Mouse (Mus musculus): ENCODE results near the gene Gsto2. TPM values are rescaled to one million over a fixed set of nuclear protein-coding genes. Genes with fewer than 3 reads are reported as not detected.

The Gsto2 gene
- polyA plus RNA-seq (2012; rRNA removed): 270 and 284 TPM in 2 replicates

GRCm38 (mm10) chr19:47865353-47865947 lies at the start of gene Gsto2:
Gsto2 (plus strand) TSS chr19:47865534.
- TF ChIP-seq POLR2A (IDR thresholded peaks at IDR 0.05; ENCODE audit: control insufficient read depth, low read depth, low read length) (peak; percentile 74), CTCF (IDR thresholded peaks at IDR 0.05; ENCODE audit: control insufficient read depth, insufficient read depth, insufficient replicate concordance, low read depth, low read length) (no peak)
- H3K36me3 ChIP-seq (ENCODE audit: control insufficient read depth, insufficient read depth, low read length): no peaks in the 10 kb centered on the region; the same call in 1 of the 2 replicates

DNA sequence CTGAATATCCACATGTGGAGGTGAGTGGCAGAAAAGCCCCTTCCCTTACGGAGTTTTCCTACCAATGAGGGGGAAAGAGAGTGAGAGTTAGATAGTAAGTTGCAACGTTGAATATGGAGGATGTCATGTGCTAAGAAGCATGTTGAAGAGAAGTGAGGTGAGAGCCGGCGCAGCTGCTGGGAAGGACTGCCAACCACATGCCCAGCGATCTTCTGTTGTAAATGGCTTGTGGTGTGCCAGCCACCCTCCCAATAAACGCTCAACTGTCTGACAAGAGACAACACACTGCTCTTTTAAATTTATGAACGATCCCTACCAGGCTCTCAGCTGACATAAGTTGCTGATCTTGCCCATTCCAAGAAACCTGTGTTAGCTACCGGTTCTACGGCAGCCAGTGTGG lies 47.6 kb upstream of the Gsto2 start:
- Histone ChIP-seq H3K4me3 (ENCODE audit: control insufficient read depth, low read depth, low read length) (no peak overlapping the region), H3K27me3 (ENCODE audit: control insufficient read depth, insufficient read depth, low read length) (no peaks in the 10 kb centered on the region), H3K4me1 (ENCODE audit: control insufficient read depth, insufficient read depth, low read length) (peaks cover 12% of the 10 kb centered on the region), H3K27ac (ENCODE audit: control insufficient read depth, insufficient read depth, low read depth, low read length) (no peak overlapping the region), H3K36me3 (ENCODE audit: control insufficient read depth, insufficient read depth, low read length) (no peaks in the 10 kb centered on the region)
- TF ChIP-seq CTCF (IDR thresholded peaks at IDR 0.05; ENCODE audit: control insufficient read depth, insufficient read depth, insufficient replicate concordance, low read depth, low read length) (no peak), POLR2A (IDR thresholded peaks at IDR 0.05; ENCODE audit: control insufficient read depth, low read depth, low read length) (no peak)

More at GRCm38 (mm10) chr19:47865353-47865947, at the start of gene Gsto2:
- Histone ChIP-seq H3K4me1 (ENCODE audit: control insufficient read depth, insufficient read depth, low read length) (no peaks in the 10 kb centered on the region), H3K27ac (ENCODE audit: control insufficient read depth, insufficient read depth, low read depth, low read length) (peak within 1 kb of the TSS; percentile 97), H3K4me3 (ENCODE audit: control insufficient read depth, low read depth, low read length) (peak within 1 kb of the TSS; percentile 96), H3K27me3 (ENCODE audit: control insufficient read depth, insufficient read depth, low read length) (no peaks in the 10 kb centered on the region)

- H3K27me3 ChIP-seq (ENCODE audit: control insufficient read depth, insufficient read depth, low read length): no peaks in the 10 kb centered on the region
- TF ChIP-seq POLR2A (IDR thresholded peaks at IDR 0.05; ENCODE audit: control insufficient read depth, low read depth, low read length) (no peak), CTCF (IDR thresholded peaks at IDR 0.05; ENCODE audit: control insufficient read depth, insufficient read depth, insufficient replicate concordance, low read depth, low read length) (peak; percentile 68; the same call in 1 of the 2 replicates)
- H3K36me3 ChIP-seq (ENCODE audit: control insufficient read depth, insufficient read depth, low read length): no peaks in the 10 kb centered on the region
- H3K27ac ChIP-seq (ENCODE audit: control insufficient read depth, insufficient read depth, low read depth, low read length): no peak overlapping the region
- H3K4me1 ChIP-seq (ENCODE audit: control insufficient read depth, insufficient read depth, low read length): peaks cover 4% of the 10 kb centered on the region; the same call in 1 of the 2 replicates
- H3K4me3 ChIP-seq (ENCODE audit: control insufficient read depth, low read depth, low read length): no peak overlapping the region
Measured at GRCm38 (mm10) chr19:47820832-47821493, 44.4 kb upstream of the Gsto2 start.

- no peaks in the 10 kb centered on the region for H3K36me3 ChIP-seq (ENCODE audit: control insufficient read depth, insufficient read depth, low read length)
- H3K4me3 ChIP-seq (ENCODE audit: control insufficient read depth, low read depth, low read length): no peak overlapping the region
- TF ChIP-seq CTCF (IDR thresholded peaks at IDR 0.05; ENCODE audit: control insufficient read depth, insufficient read depth, insufficient replicate concordance, low read depth, low read length): no peak
- TF ChIP-seq POLR2A (IDR thresholded peaks at IDR 0.05; ENCODE audit: control insufficient read depth, low read depth, low read length): no peak
- no peaks in the 10 kb centered on the region for H3K27me3 ChIP-seq (ENCODE audit: control insufficient read depth, insufficient read depth, low read length)
- no peak overlapping the region for H3K27ac ChIP-seq (ENCODE audit: control insufficient read depth, insufficient read depth, low read depth, low read length)
- peaks cover 2% of the 10 kb centered on the region; the same call in 1 of the 2 replicates for H3K4me1 ChIP-seq (ENCODE audit: control insufficient read depth, insufficient read depth, low read length)
Measured at GRCm38 (mm10) chr19:47821494-47821872, 43.9 kb upstream of the Gsto2 start.

- Histone ChIP-seq H3K4me1 (ENCODE audit: control insufficient read depth, insufficient read depth, low read length) (peaks cover 2% of the 10 kb centered on the region; the same call in 1 of the 2 replicates), H3K27ac (ENCODE audit: control insufficient read depth, insufficient read depth, low read depth, low read length) (no peak overlapping the region), H3K4me3 (ENCODE audit: control insufficient read depth, low read depth, low read length) (no peak overlapping the region), H3K27me3 (ENCODE audit: control insufficient read depth, insufficient read depth, low read length) (no peaks in the 10 kb centered on the region), H3K36me3 (ENCODE audit: control insufficient read depth, insufficient read depth, low read length) (no peaks in the 10 kb centered on the region)
- TF ChIP-seq CTCF (IDR thresholded peaks at IDR 0.05; ENCODE audit: control insufficient read depth, insufficient read depth, insufficient replicate concordance, low read depth, low read length): no peak
- TF ChIP-seq POLR2A (IDR thresholded peaks at IDR 0.05; ENCODE audit: control insufficient read depth, low read depth, low read length): no peak
Measured at GRCm38 (mm10) chr19:47822143-47822796, 43.1 kb upstream of the Gsto2 start.

DNA sequence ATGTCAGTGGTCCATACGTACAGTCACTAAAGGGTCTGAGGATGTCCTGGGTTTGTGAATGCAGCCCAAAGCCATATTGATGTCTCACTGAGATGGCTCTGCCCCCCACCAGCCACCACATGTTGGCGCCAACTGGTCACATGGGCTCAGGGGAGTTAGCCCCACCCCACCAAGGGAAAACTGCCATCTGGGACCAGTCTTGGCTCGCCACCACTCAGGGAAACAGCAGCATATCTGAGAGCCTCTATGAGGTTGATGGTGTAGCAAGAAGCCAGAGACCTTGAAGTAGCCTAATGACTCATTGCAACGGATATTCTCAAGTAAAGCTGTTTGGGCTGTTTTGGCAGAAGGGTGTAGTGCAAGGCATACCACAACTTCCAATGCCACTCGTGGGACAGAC lies 41.3 kb upstream of the Gsto2 start:
- no peak overlapping the region for H3K27ac ChIP-seq (ENCODE audit: control insufficient read depth, insufficient read depth, low read depth, low read length)
- peaks cover 2% of the 10 kb centered on the region; the same call in 1 of the 2 replicates for H3K4me1 ChIP-seq (ENCODE audit: control insufficient read depth, insufficient read depth, low read length)
- H3K36me3 ChIP-seq (ENCODE audit: control insufficient read depth, insufficient read depth, low read length): no peaks in the 10 kb centered on the region
- no peaks in the 10 kb centered on the region for H3K27me3 ChIP-seq (ENCODE audit: control insufficient read depth, insufficient read depth, low read length)
- H3K4me3 ChIP-seq (ENCODE audit: control insufficient read depth, low read depth, low read length): no peak overlapping the region
- TF ChIP-seq CTCF (IDR thresholded peaks at IDR 0.05; ENCODE audit: control insufficient read depth, insufficient read depth, insufficient replicate concordance, low read depth, low read length): no peak

DNA sequence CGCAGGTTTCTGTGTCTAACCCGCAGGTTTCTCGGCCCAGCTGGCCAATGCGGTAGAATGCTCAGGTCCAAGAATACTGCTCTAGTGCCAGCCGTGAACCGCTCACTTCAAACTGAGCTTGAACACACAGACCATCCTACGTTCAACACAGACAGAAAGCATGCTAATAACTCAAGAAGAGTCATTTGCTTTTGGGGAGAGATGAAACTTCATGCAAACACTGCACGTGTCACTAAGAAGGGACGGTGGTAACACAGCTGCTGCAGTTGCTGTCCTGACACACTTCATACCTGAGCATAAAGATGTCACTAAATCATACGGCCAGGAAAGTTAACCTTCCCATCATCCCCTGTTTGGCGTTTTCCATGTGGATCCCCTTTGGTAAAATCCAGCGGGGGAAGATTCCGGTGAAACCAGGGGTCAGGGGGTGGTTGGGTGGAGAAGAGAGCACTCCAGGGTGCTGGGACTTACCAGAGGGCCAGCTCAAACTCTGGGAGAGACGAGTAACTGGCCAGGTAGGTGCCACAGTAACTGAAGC lies 35.4 kb upstream of the Gsto2 start:
- Histone ChIP-seq H3K4me1 (ENCODE audit: control insufficient read depth, insufficient read depth, low read length) (0 out of 2 replicates have a peak, but pooled peaks cover 2% of the 10 kb centered on the region), H3K27me3 (ENCODE audit: control insufficient read depth, insufficient read depth, low read length) (no peaks in the 10 kb centered on the region), H3K36me3 (ENCODE audit: control insufficient read depth, insufficient read depth, low read length) (no peaks in the 10 kb centered on the region), H3K4me3 (ENCODE audit: control insufficient read depth, low read depth, low read length) (no peak overlapping the region), H3K27ac (ENCODE audit: control insufficient read depth, insufficient read depth, low read depth, low read length) (no peak overlapping the region)
- TF ChIP-seq POLR2A (IDR thresholded peaks at IDR 0.05; ENCODE audit: control insufficient read depth, low read depth, low read length) (no peak), CTCF (IDR thresholded peaks at IDR 0.05; ENCODE audit: control insufficient read depth, insufficient read depth, insufficient replicate concordance, low read depth, low read length) (no peak)
